In genomic region chr14:77600773-77601172, GRCm38 (mm10) we compare ENCODE assay signal across 20 mouse cellular contexts.
DNase-seq lines count a peak whose midpoint lies in the region; ATAC-seq and TF ChIP-seq lines count a peak whose summit lies in the region.
"Had no signal": no experiment of that assay in that cellular context is flagged by ENCODE, and none has a peak within 500 bp of the region (broad histone marks: within the 10 kb centered on the region; RNA-seq: fewer than 3 reads in every experiment).

No protein-coding gene starts in this region.

- no peaks in the 10 kb centered on the region for H3K9me3 ChIP-seq in hindbrain, embryonic 12.5 days (replicated peaks)
- H3K9me3 ChIP-seq: embryonic facial prominence, embryonic 13.5 days; embryonic facial prominence, embryonic 15.5 days; forebrain, embryonic 15.5 days had no signal

- H3K9ac ChIP-seq in hindbrain, embryonic 12.5 days: no peak overlapping the region
- H3K9ac ChIP-seq: embryonic facial prominence, embryonic 13.5 days; embryonic facial prominence, embryonic 15.5 days; forebrain, embryonic 13.5 days; forebrain, embryonic 15.5 days had no signal

- no peak for TF ChIP-seq CTCF in bone marrow macrophage, adult 2 months (IDR thresholded peaks at IDR 0.05; ENCODE audit: low read depth, low read length)

- no peak overlapping the region for H3K4me3 ChIP-seq in bone marrow macrophage, adult 2 months (ENCODE audit: insufficient read depth, low read length)
- H3K4me3 ChIP-seq in hindbrain, embryonic 12.5 days: no peak overlapping the region
- H3K4me3 ChIP-seq: embryonic facial prominence, embryonic 13.5 days; embryonic facial prominence, embryonic 15.5 days; erythroblast, embryonic 14.5 days; forebrain, embryonic 13.5 days; forebrain, embryonic 15.5 days had no signal

- no peak for DNase-seq in frontal cortex, postnatal 10 days (ENCODE audit: low spot score in 2 of 2)
- DNase-seq in brain, adult 2 months (ENCODE audit: low read depth, low spot score): peak; percentile 59
- DNase-seq: adrenal gland, adult 2 months; adrenal gland, postnatal 10 days; adrenal gland, postnatal 25 days; cerebellum, adult 11 months; cerebellum, adult 18-20 months; cerebellum, adult 8-10 months; cerebellum, adult 9-11 months; cerebellum, postnatal 14 days; cerebellum, postnatal 36 days; embryo, embryonic 11 days had no signal

- peak; percentile 93 for ATAC-seq in frontal cortex, adult (ENCODE audit: low TSS enrichment)
- ATAC-seq in hindbrain, embryonic 12.5 days (ENCODE audit: low FRiP score): no peak
- ATAC-seq: forebrain, embryonic 13.5 days; forebrain, embryonic 15.5 days had no signal

- no peak for TF ChIP-seq POLR2A in bone marrow macrophage, adult 2 months (IDR thresholded peaks at IDR 0.05; ENCODE audit: borderline replicate concordance, low read depth, low read length)

- H3K4me1 ChIP-seq in bone marrow macrophage, adult 2 months (ENCODE audit: control insufficient read depth, insufficient read depth, low read length): no peaks in the 10 kb centered on the region
- H3K4me1 ChIP-seq in hindbrain, embryonic 12.5 days: peaks cover 5% of the 10 kb centered on the region; the same call in 1 of the 2 replicates
- H3K4me1 ChIP-seq: embryonic facial prominence, embryonic 13.5 days; embryonic facial prominence, embryonic 15.5 days had no signal

- H3K36me3 ChIP-seq in hindbrain, embryonic 12.5 days: peaks cover 6% of the 10 kb centered on the region; the same call in 1 of the 2 replicates
- H3K36me3 ChIP-seq: embryonic facial prominence, embryonic 15.5 days had no signal

- no peaks in the 10 kb centered on the region for H3K27me3 ChIP-seq in hindbrain, embryonic 12.5 days
- H3K27me3 ChIP-seq: embryonic facial prominence, embryonic 13.5 days; embryonic facial prominence, embryonic 15.5 days; forebrain, embryonic 13.5 days; forebrain, embryonic 15.5 days had no signal

- H3K27ac ChIP-seq in bone marrow macrophage, adult 2 months (ENCODE audit: insufficient read depth, low read depth, low read length): peak overlapping the region; percentile 39; the same call in 1 of the 2 replicates
- no peak overlapping the region for H3K27ac ChIP-seq in hindbrain, embryonic 12.5 days
- H3K27ac ChIP-seq: embryonic facial prominence, embryonic 13.5 days; embryonic facial prominence, embryonic 15.5 days; forebrain, embryonic 13.5 days; forebrain, embryonic 15.5 days had no signal

- no peak overlapping the region for H3K4me2 ChIP-seq in hindbrain, embryonic 12.5 days (replicated peaks)
- H3K4me2 ChIP-seq: embryonic facial prominence, embryonic 13.5 days; embryonic facial prominence, embryonic 15.5 days; forebrain, embryonic 13.5 days; forebrain, embryonic 15.5 days had no signal

- 95% methylated on average over 1 of the region's 1 CpGs for WGBS in hindbrain, embryonic 12.5 days
